Mouse (Mus musculus) stomach, postnatal 0 days (tissue): ENCODE data around the gene Nmi. TPM values are rescaled to one million over a fixed set of nuclear protein-coding genes. Genes with fewer than 3 reads are reported as not detected.

ENCODE experiments used
- ATAC-seq: fragments of 200-750 bp; cut with Nextera tagmentation; 2 replicates; pipeline ENCODE4 v1.8.0; 2017; ENCODE audit not compliant: low FRiP score, low TSS enrichment
- DNase-seq: peaks from one replicate; pipeline ENCODE4 v3.0.0-alpha.2; 2016; ENCODE audit warnings: low spot score
- H3K27ac ChIP-seq: fragments of 300-500 bp; sonication (generic); replicated peaks from 2 replicates; pipeline ENCODE4 v1.5.1; 2014; ENCODE audit warnings: mild to moderate bottlenecking, control low read depth
- H3K27me3 ChIP-seq: fragments of 300-500 bp; sonication (generic); 2 replicates; pipeline ENCODE4 v1.6.1; 2014; ENCODE audit warnings: low read length; ENCODE audit not compliant: control insufficient read depth, insufficient read depth
- H3K36me3 ChIP-seq: fragments of 300-500 bp; sonication (generic); 2 replicates; pipeline ENCODE4 v1.6.1; 2014; ENCODE audit warnings: low read length, mixed read lengths; ENCODE audit not compliant: control insufficient read depth, insufficient read depth
- H3K4me1 ChIP-seq: fragments of 300-500 bp; sonication (generic); replicated peaks from 2 replicates; pipeline ENCODE4 v1.6.1; 2014; ENCODE audit warnings: antibody characterized with exemption; ENCODE audit not compliant: control insufficient read depth, insufficient read depth
- H3K4me2 ChIP-seq: fragments of 300-500 bp; sonication (generic); replicated peaks from 2 replicates; pipeline ENCODE4 v1.6.1; 2014; ENCODE audit warnings: low read depth, mild to moderate bottlenecking, control low read depth, moderate library complexity
- H3K4me3 ChIP-seq: fragments of 300-500 bp; sonication (generic); 2 replicates; pipeline ENCODE4 v1.5.1; 2014; ENCODE audit warnings: low read depth, low read length, control low read depth
- H3K9ac ChIP-seq: fragments of 300-500 bp; sonication (generic); 2 replicates; pipeline ENCODE4 v1.6.1; 2014; ENCODE audit warnings: mild to moderate bottlenecking, low read length, control low read depth, mixed read lengths
- H3K9me3 ChIP-seq: fragments of 300-500 bp; sonication (generic); 2 replicates; pipeline ENCODE4 v1.6.1; 2016; ENCODE audit warnings: low read length; ENCODE audit not compliant: control insufficient read depth
- CTCF ChIP-seq: IDR thresholded peaks from 2 replicates; pipeline ENCODE4 v1.5.1; 2016; ENCODE audit warnings: antibody characterized with exemption, low read depth, mild to moderate bottlenecking, moderate library complexity
- EP300 ChIP-seq: optimal IDR thresholded peaks from 2 replicates; pipeline ENCODE3; 2016; ENCODE audit warnings: antibody characterized with exemption
- WGBS: fragments of 180-500 bp; shearing (Covaris S2); extraction: QIAGEN DNeasy Blood & Tissue Kit; methylation state at CpG from one replicate; pipeline ENCODE4 v1.1.7; 2014; 5-methylcytosine and 5-hydroxymethylcytosine counted together
- polyA plus RNA-seq: library from polyadenylated mRNA; unstranded; fragments of >200 nt; fragmentation: Nextera tagmentation; extraction: Ambion mirVana; gene quantifications from 2 replicates; pipeline ENCODE4 v1.2.1, GENCODE M21; 2015

Nmi gene
- polyA plus RNA-seq, 1 experiment from 2014 or later: 24.8 TPM

DNA sequence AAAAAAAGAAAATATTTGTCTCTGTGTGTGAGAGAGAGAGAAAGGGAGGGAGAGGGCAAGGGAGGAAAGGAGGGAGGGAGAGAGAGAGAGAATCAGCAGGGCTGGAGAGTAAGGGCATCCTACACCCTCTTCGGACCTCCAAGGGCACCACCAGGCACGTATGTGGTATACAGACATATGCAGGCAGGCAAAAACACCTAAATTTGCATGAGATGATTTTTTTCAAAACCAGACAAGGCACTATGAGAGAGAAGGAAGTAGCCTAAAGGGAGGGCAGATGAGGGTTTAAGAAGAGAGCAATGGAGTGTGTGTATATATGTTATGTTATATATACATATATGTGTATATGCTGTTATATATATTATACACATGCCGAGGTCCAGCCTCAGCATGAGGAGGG lies 6.0 kb downstream of the Nmi start:
- no peak overlapping the region for H3K4me3 ChIP-seq
- no peaks in the 10 kb centered on the region for H3K9me3 ChIP-seq
- ATAC-seq: no peak
- no peak overlapping the region for H3K9ac ChIP-seq
- 63% methylated on average over 3 of the region's 3 CpGs for WGBS
- H3K4me2 ChIP-seq: no peak overlapping the region
- no peaks in the 10 kb centered on the region for H3K27me3 ChIP-seq
- H3K4me1 ChIP-seq: no peaks in the 10 kb centered on the region
- H3K27ac ChIP-seq: no peak overlapping the region
- H3K36me3 ChIP-seq: no peaks in the 10 kb centered on the region
- no peak for DNase-seq
- no peak for TF ChIP-seq CTCF

DNA sequence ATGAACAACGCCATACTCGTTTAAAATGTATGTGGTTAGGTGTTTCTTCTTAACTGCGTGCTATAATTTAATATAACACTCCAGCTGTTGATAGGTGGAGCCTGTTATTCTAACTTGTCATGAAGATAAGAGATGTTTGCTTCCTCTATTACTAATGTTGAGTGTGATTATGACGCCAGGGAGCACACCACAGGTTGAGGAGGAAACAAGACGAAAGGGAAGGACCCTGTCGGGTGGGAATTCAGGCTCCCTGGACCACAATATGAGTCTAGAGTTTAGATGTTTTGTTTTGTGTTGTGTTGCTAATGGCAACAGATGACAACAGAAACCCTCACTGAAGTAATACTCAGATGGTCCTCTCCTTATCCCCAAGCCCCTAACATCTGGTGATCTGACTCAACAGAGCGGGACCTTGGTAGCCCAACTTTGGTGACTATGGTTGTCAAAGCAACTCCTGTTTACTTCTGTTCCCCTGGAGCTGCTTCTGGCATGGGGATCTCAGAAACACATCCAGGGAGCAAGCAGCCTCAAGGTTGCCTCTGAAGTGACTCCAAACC lies 19.6 kb downstream of the Nmi start:
- no peak for ATAC-seq

DNA sequence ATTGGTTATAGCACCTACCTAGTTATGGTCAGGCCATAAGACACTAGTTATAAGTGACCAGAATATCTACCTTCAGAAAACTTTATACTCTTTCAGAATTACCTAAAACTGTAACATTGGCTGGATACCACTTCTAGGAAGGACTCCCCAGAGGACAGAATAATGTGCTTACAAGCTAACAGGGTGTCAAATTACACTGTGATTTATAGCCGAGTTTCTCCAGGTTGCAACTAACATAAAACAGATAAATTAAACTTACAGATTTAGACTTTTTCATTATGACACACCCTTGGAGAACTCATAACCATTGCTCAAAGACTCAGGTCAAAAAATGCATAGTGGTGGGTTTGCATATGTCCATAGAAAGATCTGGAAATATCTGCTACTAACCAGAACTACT lies 22.4 kb downstream of the Nmi start:
- WGBS: 20% methylated on average over 1 of the region's 1 CpGs

More for the DNA sequence above, 19.6 kb downstream of the Nmi start:
- H3K27me3 ChIP-seq: no peaks in the 10 kb centered on the region
- H3K36me3 ChIP-seq: no peaks in the 10 kb centered on the region
- H3K9me3 ChIP-seq: no peaks in the 10 kb centered on the region
- no peak overlapping the region for H3K4me2 ChIP-seq
- 75% methylated on average over 7 of the region's 7 CpGs for WGBS
- no peak for DNase-seq
- no peak for TF ChIP-seq EP300
- no peak overlapping the region for H3K4me3 ChIP-seq
- no peak overlapping the region for H3K9ac ChIP-seq
- H3K4me1 ChIP-seq: no peaks in the 10 kb centered on the region
- H3K27ac ChIP-seq: no peak overlapping the region

DNA sequence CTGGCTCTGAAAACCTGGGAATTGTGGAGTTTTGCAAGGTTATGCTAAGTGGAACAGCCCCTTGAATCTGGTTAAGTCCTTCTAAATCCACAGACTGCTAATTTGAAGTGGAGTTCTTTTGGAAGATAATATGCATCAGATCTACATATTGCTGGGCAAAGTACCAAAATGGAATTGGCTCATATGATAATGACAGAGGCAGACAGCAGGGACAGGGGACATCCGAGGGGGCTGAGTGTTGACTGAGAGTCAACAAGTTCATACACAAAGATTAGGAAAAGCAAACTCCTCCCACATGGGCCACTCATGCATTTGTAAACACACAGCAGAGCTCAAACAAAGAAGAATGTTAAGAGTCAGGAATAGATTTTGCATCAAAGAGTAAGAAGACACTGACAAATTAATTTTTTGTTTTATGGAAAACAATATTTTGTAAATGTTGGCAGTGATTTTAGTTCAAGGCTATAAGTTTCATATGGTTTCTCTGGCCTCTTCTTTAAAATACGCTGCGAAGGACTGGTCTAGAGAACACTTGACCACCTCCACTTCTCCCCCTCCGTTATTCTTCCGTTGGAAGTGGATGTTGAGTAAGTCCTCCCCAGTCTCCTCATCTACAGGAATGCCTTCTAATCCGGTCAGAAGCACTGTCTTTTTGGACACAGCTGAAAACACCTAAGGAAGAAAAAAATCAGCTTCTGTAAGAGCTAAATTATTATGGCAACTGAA lies 25.0 kb downstream of the Nmi start:
- Histone ChIP-seq H3K9me3 (no peaks in the 10 kb centered on the region), H3K9ac (no peak overlapping the region), H3K36me3 (no peaks in the 10 kb centered on the region), H3K27me3 (no peaks in the 10 kb centered on the region), H3K4me1 (no peaks in the 10 kb centered on the region), H3K27ac (no peak overlapping the region), H3K4me2 (no peak overlapping the region), H3K4me3 (no peak overlapping the region)
- WGBS: 50% methylated on average over 6 of the region's 6 CpGs
- DNase-seq (no peak), ATAC-seq (peak; percentile 53; the same call in 1 of the 2 replicates)
- TF ChIP-seq EP300 (no peak), CTCF (no peak)

More for the DNA sequence above, 22.4 kb downstream of the Nmi start:
- Histone ChIP-seq H3K9ac (no peak overlapping the region), H3K4me2 (no peak overlapping the region), H3K4me1 (no peaks in the 10 kb centered on the region), H3K36me3 (no peaks in the 10 kb centered on the region), H3K9me3 (no peaks in the 10 kb centered on the region), H3K27me3 (no peaks in the 10 kb centered on the region), H3K4me3 (no peak overlapping the region), H3K27ac (no peak overlapping the region)
- TF ChIP-seq CTCF: no peak
- no peak for TF ChIP-seq EP300
- DNase-seq (no peak), ATAC-seq (no peak)

DNA sequence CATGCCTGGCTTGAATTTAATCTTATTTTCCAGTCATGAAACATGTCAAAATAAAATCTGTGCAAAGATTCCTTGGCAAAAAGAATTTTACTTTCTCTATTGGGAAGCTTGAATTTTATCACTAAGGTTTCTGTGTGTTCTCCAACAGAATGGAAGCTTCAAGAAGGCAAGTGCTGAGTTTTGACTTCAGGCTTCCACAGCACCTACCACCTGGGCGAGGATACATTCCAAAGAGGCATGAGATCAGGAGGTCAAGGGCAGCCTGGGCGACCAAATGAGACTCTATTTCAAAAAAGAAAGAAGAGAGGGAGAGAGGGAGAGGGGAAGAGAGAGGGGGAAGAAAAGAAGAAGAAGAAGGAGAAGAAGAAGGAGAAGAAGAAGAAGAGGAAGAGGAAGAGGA lies 27.5 kb downstream of the Nmi start:
- 52% methylated on average over 2 of the region's 2 CpGs for WGBS
- ATAC-seq: no peak

DNA sequence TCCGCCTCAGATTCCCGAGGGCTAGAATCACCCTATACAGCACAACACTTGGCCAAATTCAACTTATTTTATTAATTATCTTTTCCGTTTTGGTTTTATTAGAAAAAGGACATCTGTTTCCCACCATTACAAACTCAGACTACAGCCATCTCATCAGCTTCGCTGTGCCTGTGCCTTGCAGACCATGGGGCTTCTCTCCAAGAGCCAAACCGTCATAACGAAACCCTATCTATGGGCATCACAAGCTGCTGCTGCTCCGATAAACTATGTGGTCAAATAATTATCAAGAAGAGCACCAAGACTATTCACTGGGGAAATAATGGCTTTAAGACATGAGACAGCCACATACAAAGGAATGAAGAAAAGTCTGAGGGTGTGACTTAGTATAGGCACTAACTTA lies 31.5 kb downstream of the Nmi start:
- TF ChIP-seq CTCF (no peak), EP300 (no peak)
- 86% methylated on average over 7 of the region's 7 CpGs for WGBS
- Histone ChIP-seq H3K4me2 (no peak overlapping the region), H3K4me1 (no peaks in the 10 kb centered on the region), H3K36me3 (no peaks in the 10 kb centered on the region), H3K27me3 (no peaks in the 10 kb centered on the region), H3K9me3 (no peaks in the 10 kb centered on the region), H3K4me3 (no peak overlapping the region), H3K9ac (no peak overlapping the region), H3K27ac (no peak overlapping the region)
- ATAC-seq: no peak
- DNase-seq: no peak

More for the DNA sequence above, 27.5 kb downstream of the Nmi start:
- TF ChIP-seq EP300 (no peak), CTCF (no peak)
- DNase-seq: no peak
- Histone ChIP-seq H3K36me3 (no peaks in the 10 kb centered on the region), H3K9me3 (no peaks in the 10 kb centered on the region), H3K4me3 (no peak overlapping the region), H3K27ac (no peak overlapping the region), H3K4me1 (no peaks in the 10 kb centered on the region), H3K9ac (no peak overlapping the region), H3K27me3 (no peaks in the 10 kb centered on the region), H3K4me2 (no peak overlapping the region)
